Mouse (Mus musculus): ENCODE measurements around the gene Efs. TPM values are rescaled to one million over a fixed set of nuclear protein-coding genes. Genes with fewer than 3 reads are reported as not detected.

Gene Efs
- polyA plus RNA-seq, 1 experiment from 2014 or later = 8.2 TPM

DNA sequence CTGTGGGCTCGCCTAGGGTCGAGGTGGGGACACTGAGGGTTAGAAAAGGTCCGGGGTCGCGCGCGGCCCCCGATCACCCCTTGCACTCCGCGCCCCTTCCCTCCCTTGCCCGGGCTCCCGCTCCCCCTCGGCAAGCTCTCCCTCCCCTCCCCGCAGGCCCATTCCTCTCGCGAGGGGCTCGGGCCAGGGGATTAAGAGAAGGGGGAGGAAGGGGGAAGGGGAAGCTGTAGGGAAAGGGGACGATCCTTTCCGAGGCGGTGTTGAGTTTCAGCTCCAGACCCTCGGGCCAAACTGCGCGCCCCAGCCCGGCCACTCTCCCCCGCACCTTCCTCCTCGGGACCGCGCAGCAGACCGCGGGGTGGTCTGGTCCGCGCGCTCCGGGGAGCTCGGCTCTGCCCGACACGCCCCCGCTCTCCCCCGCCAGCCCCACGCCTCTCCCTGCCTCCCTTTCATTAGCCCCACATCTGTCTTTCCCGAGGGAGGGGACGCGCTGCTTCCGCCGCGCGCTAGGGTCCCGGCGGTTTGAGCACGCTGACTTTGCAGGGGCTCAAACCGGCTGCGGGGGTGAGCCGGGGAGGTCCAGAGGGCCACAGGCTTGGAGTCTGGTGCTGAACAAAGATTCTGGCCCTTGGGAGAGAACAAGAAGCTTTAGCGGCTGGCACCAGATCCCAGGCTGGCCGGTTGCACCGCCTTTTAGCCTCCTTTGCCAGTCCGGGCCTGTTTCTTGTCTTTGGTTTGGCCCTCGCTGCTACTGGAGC, 654 bp upstream of the Efs start:
- DNase-seq (ENCODE audit: low spot score) = no peak

DNA sequence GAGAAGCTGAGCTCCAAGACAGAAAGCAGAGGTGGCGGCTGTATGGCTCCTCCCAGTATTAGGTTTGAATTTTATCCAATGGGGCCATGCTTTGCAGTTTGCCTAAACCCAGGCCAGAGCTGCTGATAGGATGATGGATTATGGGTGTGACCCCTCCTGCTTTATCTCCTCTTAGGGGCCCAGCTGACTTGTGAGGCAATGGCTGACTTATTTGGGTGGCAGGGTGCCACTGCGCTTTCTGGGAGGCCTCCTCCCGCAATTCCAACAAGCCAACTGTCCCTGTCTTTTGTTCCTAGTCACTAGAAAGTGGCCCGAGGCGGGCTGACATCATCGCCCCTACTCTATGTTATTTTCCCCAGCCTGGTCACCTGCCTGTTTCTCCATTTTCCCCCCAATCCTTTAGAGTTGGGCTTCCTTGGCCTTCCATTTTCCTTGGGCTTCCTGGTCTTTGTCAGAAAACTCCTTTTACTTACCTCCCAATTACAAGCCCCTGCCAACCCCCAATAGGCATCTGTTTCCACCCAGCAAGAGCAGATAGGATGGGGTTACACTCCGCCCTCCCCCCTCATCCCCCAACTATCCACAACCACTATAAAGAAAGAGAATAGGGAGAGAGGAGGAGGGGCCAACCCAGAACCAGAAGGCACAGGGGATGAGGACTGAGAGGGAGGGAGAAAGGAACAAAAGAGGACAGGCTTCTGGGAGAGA, 1.1 kb downstream of the Efs start:
- DNase-seq (ENCODE audit: low spot score) = no peak

DNA sequence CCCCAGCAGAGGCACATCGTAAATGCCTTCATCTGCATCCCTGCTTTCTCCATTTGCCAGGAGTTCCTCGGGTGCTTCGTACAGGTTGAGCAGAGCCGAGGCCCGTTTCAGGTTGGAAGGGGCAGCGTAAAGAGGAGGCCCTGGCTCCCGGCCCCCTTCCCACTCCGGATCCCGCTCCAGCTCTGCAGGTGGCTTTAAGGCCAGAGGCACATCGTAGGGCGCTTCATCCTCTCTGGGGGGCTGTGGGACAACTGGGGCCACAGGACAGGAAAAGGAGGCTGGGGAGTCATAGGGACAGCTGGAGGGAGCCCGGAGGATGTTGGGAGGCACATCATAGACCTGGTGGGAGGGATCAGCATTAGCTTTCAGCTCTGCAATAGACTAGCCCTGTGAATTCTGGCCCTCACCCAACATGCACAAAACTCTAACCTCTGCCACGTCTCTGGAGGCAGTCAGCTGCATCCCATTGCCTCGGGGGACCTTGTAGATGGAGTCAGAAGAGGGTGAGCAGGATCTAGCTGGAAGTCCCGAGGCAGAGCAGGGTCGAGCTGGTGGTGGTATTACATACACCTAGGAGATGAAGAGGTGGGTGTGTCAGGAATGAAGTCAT, 5.7 kb downstream of the Efs start:
- DNase-seq (ENCODE audit: low spot score) = no peak

DNA sequence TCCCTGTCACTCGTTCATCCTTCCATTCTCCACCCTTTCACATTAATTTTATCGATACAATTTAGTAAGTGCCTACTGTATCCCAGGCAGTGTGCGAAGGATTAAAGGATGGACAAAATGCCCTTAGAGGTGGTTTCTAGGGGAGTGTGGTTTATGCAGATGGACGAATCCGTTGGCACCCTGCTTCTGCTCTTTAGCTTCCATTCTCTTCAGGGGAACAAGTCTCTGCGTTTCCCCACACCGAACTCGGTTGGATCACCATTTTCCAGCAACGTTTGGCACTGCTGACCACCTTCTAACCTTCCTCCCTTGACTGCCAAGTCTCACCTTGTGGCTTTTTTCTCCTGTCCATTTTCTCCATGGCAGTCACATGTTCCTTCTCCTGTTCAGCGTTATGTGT, 12.6 kb downstream of the Efs start:
- no peak for DNase-seq (ENCODE audit: low spot score)

DNA sequence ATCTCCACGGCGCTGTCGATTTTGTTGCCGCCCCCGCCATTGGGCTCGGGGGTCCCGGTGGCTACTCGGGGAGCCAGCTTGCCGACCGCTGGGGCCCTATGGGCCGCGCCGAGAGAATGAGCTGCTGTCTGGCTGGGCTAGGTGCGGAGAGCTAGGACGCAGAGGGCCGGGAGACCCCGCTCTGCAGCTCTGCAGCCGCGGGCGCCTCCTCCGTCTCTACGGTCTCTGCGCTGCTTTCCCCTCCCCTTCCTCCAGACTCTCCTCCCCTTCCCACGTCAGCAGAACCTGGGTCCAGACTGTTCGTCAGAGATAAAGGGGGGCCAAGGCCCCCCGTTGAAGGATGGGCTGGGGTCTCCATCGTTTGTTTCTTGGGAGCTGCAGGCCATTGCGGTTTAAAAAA, 13.0 kb downstream of the Efs start, which contains the start of gene Slc22a17:
TSS of gene Slc22a17 (minus strand) at position 247 of the 400 bp plus-strand sequence.
- DNase-seq (ENCODE audit: low spot score) = peak; percentile 29

DNA sequence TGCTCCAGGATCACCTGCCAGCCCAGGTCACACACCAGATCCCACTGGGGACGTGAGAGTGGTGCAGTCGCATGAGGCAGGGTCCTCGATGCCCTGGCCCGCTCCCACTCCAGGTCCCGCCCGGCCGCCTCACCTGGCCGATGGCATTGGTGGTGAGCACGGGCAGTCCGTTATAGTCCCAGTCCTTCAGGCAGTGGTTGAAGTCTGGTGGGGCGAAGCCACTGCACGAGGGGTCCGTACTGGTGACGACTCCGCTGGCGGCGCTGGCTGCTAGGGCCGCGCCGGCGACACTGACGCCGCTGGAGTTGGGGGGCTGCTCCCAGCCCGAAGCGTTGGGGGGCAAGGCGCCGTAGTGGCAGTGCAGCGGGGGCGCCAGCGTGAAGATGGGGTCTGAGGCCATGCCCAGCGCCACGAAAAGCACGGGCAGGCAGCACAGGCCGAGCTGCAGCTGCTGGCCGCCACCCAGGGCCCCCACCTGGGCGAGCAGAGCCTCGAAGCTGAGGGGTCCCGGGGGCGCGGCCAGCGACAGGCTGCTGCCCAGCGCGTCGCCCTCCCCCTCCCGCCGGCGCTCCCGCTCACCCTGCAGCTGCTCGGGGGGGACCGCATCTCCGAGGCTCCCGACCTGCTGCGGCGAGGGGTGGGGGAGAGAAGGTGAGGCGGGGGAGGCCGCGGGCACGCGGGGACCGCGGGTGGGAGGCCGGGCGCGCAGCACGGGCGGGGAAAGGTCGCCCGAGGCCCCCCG, 13.6 kb downstream of the Efs start:
- DNase-seq (ENCODE audit: low spot score) = peak; percentile 20

DNA sequence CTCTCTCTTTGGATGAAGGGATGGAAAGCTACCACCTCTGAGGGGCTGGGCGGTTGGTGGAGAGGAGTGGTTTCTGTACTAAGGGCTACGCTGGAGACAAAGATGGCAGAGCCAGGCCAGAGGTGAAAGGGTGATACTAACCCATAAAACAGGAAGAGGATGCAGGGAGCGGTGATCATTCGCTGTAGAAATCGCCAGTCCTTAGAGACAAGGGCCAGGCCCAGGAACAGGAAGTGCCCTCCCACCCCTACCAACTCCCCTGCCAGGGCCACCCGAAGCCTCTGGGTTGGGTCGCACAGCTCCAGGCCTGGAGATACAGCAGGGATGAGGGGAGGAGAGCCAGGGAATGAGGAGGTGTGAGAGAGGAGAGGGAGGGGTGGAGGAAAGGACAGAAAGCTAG, 17.2 kb downstream of the Efs start:
- no peak for DNase-seq (ENCODE audit: low spot score)

DNA sequence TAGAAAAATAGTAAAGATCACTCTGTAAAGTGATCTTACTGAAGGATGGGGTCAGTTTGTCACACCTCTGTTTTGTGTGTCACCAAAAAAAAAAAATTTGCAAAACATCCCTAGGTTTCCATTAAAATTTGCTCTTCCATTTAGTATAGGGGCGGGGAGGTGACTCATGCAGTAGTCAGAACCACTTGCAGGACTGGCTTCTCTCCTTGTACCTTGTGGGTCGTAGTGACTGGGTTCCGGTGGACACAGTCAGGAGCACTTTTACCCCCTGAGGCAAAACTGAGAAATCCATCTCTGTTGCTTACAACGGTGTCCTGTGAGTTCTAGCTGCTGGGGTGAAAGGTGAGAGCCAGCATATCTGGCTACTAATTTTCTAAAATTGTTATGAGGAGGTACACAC, 22.3 kb downstream of the Efs start:
- DNase-seq (ENCODE audit: low spot score) = no peak

DNA sequence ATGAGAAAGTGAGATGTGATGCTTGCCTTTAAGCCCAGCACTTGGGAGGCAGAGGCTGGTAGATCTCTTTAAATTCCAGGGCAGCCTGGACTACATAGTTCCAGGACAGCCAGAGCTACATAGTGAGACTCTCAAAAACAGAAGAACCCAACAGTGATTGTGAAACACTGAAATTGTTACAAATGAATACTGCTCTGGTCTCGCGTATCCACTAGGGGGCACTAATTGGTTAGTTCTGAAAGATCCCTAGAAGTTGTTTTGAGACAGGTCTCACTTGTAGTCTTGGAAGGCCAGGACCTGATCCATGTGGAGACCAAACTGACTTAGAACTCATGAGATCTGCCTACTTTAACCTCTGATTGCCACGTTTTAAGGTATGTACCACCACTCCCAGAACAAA, 25.5 kb downstream of the Efs start:
- peak; percentile 76 for DNase-seq (ENCODE audit: low spot score)

DNA sequence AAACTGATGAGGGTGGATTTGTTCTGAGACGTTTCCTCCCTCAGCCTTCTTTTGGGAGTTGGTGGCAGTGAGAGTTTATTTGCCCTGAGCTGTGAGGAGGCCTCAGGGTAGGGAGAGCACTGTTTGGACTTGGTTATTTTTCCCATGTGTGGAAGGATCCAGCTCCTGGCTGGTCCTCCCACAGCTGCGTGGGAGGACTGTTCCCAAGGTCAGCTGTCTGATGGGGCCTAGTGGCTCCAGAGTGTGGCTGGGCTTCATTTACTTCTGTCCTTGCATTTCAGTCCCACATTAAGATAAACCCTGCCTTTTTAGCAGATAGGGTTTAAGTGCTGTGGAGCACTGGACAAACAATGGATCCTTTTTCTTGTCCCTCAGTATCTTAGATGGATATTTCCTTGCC, 28.5 kb downstream of the Efs start:
- no peak for DNase-seq (ENCODE audit: low spot score)

DNA sequence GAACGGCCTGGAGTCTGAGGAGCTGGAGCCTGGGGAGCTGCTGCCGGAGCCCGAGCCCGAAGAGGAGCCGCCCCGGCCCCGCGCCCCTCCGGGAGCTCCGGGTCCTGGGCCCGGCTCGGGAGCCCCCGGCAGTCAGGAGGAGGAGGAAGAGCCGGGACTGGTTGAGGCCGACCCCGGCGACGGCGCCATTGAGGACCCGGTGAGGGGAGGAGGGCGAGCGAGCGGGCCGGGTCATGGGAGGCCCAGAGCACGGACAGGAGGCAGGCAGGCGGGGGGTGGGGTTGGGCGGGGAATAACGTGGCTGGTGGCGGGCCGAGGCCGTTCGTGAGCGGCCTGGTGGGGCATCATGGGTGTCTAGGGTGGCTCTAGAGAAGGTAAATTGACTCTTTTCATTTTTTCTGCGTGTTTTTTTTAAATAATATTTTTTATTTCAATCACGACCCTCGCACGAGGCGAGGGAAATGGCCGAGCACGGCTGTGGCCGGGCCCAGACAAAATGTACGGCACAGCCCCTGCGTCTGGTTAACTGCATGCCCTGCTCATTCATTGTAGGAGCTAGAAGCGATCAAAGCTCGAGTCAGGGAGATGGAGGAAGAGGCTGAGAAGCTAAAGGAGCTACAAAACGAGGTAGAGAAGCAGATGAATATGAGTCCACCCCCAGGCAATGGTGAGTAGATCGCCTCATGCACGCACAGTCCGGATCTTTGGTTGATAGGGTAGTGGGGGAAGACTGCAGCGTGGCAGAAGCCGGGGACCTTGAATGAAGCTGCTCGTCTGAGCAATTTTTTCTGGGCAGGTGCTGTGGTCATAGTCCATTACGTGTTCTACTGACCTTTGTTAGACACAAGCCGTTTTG, 31.4 kb downstream of the Efs start:
- peak; percentile 14 for DNase-seq (ENCODE audit: low spot score)

DNA sequence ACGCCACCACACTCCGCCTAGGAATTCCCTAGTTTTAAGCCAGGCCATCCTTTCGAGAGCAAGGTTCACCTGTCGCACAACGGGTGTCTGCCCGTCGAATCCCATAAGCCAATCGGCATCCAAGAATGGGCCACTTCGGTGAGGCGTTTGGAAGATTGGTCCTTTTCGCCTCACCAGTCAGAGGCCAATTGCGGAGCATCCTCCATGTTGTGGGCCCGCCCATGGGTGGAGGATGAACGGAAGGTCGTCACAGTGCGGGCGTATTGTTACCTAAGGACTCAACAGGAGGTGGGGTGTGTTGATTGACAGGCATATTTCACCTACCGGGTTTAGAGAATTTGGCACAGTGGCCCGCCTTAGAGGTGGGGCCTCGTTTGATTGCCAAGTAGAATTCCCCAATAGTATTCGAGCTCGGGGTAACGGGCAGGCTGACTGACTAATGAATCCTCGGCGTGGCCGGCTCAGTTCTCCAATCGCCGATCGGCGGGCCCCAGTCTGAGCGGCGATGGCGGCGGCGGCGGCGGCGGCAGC, 32.2 kb downstream of the Efs start:
- DNase-seq (ENCODE audit: low spot score) = peak; percentile 99

DNA sequence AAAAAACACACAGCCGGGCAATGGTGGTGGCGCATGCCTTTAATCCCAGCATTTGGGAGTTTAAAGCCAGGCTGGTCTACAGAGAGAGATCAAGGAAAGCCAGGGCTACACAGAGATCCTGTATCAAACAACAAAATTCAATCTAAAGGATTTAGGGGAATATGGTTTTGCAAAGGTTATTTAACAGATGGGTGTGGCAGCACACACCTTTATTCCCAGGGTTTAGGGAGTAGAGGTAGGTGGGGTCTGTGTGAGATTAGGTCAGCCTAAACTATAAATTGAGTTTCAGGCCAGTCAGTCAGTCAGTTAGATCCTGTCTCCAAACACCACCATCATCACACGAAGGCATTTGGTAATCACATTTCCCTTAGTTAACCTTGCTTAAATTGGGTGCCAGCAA, 33.7 kb downstream of the Efs start, which contains the start of gene Pabpn1:
TSS of gene Pabpn1 (plus strand) at position 301 of the 400 bp plus-strand sequence.
- no peak for DNase-seq (ENCODE audit: low spot score)

DNA sequence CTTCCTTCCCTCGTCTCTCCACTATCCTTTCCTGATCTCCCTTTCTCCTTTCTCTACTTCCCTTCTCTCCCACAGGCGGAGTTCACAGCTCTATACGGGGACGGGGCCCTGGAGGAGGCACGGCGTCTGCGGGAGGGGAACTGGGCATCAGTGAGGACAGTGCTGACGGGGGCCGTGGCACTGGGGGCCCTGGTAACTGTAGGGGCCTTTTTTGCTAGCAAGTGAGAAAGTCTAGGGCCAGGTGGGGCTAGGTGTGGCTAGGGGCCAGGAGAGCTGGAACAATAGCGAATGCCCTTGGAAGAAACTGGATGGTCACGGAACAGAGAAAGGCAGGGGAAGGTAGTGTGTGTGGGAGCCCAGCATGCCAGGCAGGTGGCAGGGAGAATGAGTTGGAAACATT, 40.6 kb downstream of the Efs start:
- no peak for DNase-seq (ENCODE audit: low spot score)

DNA sequence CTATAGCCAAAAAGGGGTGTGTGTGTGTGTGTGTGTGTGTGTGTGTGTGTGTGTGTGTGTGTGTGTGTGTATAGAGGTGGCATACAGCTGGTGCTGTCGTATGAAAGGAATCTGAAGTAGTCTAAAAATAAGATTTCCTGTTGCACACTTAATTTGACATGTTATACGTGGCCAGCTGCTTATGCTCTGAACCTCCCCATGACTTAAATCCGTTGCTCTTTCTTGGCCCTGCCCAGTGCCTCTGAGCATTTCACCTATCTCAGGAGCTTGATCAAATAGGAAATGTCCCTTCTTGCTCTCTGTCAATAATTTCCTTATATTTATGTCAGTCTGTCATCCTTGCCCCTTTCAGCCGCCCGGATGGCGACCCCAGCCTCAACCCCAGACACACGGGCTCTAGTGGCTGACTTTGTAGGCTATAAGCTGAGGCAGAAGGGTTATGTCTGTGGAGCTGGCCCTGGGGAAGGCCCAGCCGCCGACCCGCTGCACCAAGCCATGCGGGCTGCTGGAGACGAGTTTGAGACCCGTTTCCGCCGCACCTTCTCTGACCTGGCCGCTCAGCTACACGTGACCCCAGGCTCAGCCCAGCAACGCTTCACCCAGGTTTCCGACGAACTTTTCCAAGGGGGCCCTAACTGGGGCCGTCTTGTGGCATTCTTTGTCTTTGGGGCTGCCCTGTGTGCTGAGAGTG, 41.8 kb downstream of the Efs start:
- peak; percentile 35 for DNase-seq (ENCODE audit: low spot score)

DNA sequence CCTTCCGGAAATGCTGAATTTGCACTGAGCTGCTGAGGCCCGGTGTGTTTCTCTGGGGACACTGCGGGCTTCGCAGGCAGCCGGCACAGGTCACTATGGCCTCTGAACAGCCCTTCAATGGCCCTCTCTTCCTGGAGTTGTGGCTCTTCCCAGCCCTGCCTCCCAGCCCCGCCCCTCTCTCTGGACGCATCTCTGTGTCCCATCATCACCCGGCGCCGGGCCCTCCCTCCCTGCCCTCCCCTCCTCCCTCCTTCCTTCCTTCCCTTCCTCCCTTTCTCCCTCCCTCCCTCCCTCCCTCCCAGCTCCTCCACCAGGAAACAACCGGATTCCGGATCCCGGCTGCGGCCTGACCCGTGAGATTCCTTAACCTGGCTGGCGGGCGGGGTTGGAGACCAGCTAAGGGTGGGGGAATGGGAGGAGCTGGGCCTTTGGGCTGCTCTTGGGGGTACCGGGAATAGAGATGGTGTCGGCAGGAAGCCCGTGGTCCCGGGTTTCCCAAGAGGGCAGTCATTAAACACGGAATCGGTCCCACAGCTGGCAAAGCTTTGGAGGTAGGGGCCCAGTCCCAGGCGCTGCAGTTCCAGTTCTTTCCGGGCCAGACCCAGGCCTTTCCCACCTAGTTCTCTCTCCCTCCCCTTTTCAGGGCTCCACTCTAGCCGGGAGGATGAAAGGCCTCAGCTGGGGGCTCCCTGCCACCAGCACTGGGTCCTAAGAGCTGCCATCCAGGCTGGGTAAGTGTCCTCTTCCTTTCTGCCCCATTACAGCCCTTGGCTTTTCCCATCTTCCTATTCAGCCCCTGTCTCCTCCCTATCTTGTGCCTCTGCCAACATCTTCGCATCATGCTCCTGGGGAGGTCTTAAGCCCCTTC, 42.5 kb downstream of the Efs start, which contains the start of the genes Bcl2l2 and Gm20521:
TSS of gene Bcl2l2 (plus strand) at position 224 of the 868 bp plus-strand sequence.
TSS of gene Gm20521 (plus strand) at position 288 of the 868 bp plus-strand sequence.
- no peak for DNase-seq (ENCODE audit: low spot score)

DNA sequence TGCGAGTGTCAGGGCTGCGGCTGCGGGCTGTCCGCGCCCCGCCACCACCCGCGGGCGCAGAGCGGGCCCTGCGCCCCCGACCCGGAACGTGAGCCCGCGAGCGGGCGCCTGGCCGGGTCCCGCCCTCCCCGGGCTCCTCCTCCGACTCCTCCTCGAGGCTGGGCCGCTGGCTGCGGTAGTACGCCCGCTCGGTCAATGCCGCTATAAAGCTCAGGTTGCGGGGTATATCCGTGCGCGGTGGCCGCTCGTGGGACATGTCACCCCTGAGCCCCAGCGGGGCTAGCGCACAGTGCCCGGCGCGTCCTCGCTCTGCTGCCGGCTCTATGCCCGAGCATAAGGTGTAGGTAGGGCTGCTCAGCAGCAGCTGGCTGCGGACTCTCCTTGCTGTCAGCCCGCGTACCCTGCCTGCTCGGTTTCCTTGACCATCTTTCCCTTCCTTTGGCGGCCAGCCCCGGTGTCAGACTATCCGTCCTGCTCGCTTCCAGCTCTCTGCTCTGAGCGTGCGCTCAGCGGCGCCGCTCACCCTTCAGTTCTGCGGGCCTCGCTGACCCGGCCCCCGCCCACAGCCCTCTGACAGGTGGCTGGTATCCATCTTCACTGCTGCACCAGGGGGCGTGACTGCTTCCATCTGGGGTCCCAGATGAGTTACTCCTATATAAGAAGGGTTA, 48.7 kb downstream of the Efs start, which contains the start of gene Ppp1r3e:
TSS of gene Ppp1r3e (minus strand) at position 503 of the 668 bp plus-strand sequence.
- DNase-seq (ENCODE audit: low spot score) = peak; percentile 66

DNA sequence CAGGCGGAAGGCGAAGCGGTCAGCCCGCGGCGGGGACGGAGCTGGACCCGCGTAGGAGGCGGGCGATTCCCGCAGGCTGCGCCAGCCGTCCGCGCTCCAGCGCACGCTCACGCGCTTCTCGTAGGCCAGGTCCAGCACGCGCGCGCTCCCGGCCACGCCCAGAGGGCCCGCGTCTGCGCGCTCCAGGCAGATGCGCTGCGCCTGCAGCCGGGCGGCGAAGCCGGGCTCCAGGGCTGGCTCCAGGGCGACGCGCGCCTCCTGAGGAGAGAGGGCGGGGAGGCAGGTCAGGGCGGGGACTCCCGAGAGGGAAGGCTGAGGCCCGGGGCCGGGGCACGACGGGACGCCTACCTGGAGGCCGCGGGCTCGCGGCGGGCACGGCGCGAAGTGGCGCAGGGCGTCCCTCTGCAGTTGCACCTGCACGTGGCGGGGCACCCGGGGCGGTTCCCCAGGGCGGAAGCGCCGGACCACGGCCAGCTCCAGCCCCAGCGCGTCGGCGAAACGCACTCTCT, 49.3 kb downstream of the Efs start:
- DNase-seq (ENCODE audit: low spot score) = peak; percentile 80
